Mouse (Mus musculus) left cerebral cortex, adult 8-10 months (tissue): Measurements from ENCODE around the gene Cryzl1. TPM values are rescaled to one million over a fixed set of nuclear protein-coding genes. Genes with fewer than 3 reads are reported as not detected.

Source experiments
- DNase-seq, 2 experiments: peaks; one replicate each; pipeline ENCODE4 v3.0.0; 2022; ENCODE audit warnings: low spot score in 2 of 2
- total RNA-seq, 4 experiments: library from RNA; stranded (reverse); gene quantifications; 2 replicates each; pipeline ENCODE4 v1.2.4; 2022

The Cryzl1 gene
- total RNA-seq, result 100 to 1,000 TPM; 104 to 116 (median 112) TPM

DNA sequence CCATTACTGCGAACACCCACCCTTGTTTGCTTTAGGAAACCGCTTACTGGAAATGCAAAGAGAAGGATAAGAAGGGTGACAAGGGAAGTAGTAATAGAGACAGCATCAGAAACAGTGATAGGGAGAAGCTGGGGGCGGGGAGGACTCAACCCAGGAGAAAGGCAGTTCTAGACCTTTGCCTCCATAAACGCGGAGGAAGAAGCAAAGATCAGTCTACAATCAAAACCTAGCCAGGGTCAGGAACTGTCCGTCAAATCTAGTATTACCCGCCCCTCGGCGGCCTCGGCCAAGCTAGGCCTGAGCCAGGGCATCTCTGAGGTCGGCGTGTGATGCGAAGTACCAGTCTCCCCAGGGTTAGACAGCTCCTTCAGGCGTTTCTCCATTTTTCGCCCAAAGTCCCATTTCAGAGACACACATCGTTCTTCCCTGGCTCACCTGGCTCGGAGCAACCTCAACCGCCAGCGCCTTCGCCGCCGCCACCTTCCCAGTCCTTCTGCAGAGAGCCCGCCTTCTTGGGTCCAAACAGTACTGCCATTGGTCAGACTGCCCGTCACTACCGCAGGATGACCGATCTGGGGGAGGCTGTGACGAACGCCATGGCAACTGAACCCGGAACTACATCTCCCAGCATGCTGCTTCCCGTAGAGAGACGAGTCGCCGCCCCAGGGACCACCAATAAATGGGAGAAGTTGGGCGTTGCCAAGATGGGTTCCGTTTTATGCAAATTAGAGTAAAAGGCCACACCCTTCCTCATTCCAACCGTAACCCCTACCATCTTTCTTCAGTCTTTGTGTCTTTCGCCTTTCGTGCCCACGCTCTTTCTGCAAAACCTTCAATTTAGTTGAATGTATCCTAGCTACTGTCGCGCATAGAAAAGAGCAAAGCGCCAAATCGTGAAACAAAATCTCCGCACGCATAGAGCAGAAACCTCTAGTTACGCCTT, at the start of gene Cryzl1:
Gene Cryzl1 (minus strand): TSS at position 853 of the 943 bp plus-strand sequence.
- peak; percentile 93 to 100 for DNase-seq

DNA sequence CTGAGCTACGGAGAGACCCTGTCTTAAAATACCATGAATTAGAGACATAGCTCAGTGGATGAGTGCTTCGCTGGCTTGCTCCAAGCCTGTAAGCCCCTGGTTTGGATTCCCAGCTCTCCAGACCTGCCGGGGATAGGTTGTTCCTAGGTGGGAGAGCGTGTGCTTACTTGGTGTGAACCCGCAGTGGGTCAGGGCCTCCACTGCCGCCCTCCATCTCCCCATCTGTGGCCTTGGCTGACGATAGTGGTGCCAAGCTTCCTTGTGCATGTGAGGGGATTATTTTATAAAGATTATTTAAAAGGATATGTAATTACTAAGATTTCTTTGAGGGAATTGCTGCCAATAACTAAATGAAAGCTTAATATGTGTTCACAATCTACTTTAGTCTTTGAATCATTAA, 43.8 kb upstream of the Cryzl1 start:
- DNase-seq, result no peak

DNA sequence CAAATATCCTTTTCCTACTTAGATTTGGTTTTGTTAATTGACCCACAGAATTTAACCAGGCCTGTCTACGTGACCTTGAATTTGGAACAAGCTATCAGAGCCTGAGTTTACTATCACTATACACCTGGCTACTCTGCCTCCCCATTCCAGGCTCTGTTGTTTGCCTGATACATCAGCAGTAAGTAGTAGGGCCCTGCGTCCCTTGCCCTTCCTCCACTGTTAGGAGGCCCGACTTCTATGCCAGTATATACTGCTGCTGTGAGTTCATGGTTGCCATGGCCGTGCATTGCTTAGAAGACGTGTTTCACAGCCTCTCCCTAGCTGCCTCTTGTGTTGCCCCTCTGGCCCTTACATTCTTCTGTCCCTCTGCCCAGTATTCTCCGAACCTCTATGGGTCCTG, 42.6 kb upstream of the Cryzl1 start:
- DNase-seq, result no peak

DNA sequence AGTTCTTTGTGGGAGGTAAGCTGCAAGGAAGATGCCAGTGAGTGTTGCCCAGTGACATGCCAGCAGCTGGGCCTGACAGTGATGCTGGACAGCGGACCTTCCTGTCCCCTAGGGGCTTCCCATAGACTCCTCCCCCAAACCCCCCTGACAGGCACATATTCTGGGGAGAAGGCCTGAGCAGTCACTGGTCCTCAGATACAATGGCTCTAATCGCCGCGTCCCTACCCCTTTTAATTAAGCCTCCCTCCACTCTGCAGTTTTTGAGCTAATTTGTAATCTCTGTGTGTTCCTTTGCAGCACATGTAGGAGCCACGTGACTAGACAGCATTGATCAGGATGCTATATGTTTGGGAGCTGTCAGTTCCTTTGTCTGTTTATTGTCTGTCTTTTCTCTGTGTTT, 41.9 kb upstream of the Cryzl1 start:
- no peak for DNase-seq

DNA sequence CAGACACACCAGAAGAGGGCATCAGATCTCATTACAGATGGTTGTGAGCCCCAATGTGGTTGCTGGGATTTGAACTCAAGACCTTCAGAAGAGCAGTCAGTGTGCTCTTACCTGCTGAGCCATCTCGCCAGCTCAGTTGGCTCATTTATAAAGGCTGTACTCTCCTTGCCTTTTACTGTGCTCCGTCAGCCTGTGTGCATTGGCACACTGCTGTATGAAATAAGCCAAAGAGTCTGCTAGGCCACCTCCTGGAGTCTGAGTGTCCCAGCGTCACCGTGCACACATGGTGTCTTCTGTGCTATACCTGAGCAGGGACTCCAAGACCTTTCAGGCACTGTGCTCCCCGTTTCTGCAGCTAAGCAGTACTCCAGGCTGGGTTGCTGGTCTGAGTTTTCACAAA, 41.1 kb upstream of the Cryzl1 start:
- no peak for DNase-seq

DNA sequence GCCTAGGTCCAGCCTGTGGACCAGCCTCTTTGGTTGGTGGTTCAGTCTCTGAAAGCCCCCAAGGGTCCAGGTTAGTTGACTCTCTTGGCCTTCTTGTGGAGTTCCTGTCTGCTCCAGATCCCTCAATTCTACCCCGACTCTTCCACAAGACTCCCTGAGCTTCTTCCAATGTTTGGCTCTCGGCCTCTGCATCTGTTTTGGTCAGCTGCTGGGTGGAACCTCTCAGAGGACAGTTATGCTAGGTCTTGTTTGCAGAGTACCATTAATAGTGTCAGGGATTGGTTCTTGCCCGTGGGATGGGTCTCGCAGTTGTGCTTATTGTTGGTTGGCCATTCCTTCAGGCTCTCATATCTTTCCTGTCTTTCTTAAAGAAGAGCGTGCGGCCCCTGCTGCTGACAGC, 39.8 kb upstream of the Cryzl1 start:
- no peak for DNase-seq

DNA sequence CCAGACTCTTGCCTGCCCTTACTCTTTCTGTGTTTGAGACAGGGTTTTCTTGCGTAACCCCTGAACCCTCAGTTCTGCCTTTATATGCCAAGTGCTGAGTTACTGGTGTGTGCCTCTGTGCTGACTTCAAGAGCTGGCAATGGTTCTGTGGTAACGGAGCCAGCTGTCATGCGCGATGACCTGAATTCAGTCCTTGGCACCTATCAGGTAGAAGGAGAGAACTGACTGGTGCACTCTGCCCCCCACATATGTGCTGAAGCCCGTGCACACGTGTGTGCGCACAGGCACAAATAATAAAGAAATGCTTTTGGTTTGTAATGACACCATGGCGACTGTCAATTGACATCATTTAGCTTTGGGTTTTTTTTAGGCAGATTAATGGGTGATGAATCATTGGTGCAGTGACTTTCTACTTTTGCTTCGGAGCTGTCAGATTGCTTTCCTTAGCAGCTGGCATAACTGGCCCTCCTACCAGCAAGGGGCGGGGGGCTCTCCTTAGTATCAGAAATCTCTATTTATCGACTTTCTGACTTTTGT, 38.5 kb upstream of the Cryzl1 start:
- DNase-seq, result peak in 1 of 2 experiments; percentile 19

DNA sequence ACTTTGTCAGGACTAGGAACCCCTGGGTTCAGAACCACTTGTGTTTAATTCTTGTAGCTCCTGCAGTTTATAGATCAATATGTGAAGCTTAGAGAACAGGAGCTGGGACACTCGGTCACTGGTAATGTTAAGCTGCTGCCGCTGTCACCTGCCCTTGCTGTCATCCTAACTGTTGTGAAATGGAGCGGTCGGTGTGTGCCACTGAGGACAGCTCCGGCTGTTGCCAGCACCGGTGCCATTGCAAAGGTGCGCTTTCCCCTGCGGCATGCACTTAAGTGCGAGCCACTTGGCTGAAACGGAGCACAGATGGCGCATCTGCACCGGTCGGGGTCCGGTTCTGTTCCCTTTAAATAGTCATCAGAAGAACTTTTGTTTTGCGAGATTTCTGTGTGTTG, 37.0 kb upstream of the Cryzl1 start:
- DNase-seq, result no peak

DNA sequence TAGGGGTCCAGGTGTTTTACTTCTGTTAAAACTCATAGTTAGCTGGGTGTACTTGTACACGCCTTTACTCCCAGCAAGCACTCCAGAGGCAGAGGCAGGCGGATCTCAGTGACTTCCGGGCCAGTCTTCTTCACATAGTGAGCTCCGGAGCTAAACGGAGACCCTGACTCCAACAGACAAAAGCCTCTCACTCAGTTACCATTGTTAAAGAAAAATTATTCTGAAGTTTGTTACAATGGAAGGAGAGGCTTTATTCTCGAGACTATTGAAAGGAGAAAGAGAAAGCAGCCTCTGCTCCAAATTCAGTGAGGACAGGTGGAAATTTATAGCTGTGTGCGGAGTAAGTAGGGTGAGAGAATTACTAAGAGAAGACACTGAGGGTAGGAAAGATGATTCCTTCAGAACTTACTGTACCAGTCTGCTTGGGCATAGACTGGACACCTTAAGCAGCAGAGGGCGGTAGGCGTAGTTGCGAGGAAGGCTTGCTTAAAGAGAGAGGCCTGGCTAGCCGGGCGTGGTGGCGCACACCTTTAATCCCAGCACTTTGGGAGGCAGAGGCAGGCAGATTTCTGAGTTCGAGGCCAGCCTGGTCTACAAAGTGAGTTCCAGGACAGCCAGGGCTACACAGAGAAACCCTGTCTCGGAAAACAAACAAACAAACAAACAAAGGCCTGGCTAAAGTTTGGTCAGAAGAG, 36.5 kb upstream of the Cryzl1 start:
- DNase-seq, result no peak

DNA sequence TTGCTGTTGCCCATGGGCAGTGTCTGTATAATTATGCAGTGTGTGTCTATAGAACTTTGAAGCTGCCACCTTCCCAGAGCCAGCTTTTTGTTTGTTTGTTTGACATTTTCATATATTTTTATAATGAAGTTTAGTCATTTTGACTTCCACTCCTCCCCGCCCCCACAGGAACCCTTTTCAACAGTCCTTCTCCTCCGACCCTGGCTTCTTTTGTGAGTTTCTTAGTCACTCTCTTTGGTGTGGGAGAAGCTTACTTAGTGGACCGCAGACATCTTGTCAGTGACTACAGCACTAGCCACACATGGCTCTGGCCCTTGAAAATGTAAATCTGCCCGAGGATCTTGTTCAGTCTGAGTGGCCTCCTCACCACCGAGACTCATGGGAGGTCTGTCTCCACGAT, 35.6 kb upstream of the Cryzl1 start:
- no peak for DNase-seq

DNA sequence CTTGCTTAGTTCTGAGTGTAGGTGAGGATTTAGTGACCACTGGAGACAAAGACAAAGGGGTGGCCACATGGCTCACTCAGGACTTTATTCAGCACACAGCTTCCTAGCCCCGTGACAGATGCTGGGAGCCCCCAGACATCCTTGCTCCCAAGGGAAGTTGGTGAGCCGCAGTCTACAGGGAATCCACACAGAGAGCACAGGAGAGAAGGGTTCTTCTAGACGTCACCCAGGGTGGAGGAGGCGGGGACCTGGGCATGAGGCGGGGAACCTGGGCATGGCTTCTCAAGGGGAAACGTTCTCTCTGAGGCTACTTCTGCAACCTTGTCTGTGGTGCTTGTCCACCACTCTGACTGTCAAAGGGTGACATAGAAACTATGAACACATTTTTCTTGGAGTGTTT, 35.2 kb upstream of the Cryzl1 start:
- DNase-seq, result no peak

DNA sequence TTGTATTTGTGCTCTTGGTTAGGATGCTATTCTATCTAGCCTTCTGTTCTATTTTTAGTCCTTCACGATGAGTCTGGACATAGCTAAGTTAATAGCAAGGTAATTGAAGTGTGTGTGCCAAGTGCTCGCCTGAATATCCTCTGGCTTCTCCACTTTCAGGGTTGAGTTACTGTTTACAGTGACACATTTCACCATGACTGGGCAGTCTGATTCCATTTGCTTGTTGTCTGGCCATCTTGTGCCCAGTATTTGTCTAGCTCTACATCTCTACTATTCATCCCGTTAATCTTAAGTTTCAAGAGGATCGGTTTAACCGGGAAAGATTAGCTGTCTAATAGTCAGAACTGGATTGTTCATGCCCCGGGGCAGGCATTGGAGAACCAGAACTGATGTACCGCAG, 33.7 kb upstream of the Cryzl1 start:
- no peak for DNase-seq

DNA sequence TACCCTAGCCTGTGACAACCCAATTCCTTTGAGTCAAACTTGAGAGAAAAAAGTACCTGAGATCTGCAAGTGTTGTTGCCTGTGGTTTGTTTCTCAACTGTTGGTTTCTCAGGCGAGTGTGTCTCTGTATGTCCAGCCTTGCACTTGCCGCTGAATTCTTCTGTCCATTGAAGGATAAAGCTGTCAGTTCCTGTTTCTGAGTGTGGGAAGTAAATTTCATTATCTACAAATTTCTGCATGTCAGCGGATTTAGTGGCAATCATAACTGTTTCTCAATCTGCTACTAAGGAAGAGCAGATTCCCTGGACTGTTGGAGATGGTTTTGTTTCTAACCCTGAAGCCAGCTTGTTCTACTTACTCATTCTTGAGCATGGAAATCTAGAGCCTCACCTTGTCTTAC, 33.0 kb upstream of the Cryzl1 start:
- DNase-seq, result no peak

DNA sequence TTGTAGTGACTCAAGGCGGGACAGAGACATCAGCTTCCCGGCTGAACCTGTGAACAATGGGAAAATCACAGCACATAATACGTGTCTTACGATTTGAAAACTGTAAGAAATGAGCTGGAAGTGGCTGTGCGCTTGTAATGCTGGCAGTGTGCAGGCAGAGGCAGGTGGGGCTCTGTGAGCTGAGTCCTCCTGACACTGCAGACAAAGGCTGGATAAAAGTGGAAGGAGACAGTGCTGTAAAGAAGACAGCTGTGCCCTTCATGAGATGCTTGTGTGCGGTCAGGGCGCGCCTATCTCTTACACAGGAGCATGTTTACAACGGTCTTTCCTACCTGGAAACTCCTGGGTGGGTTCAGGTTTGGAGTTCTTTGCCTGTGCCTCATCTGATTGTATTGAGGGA, 32.4 kb upstream of the Cryzl1 start:
- DNase-seq, result no peak

DNA sequence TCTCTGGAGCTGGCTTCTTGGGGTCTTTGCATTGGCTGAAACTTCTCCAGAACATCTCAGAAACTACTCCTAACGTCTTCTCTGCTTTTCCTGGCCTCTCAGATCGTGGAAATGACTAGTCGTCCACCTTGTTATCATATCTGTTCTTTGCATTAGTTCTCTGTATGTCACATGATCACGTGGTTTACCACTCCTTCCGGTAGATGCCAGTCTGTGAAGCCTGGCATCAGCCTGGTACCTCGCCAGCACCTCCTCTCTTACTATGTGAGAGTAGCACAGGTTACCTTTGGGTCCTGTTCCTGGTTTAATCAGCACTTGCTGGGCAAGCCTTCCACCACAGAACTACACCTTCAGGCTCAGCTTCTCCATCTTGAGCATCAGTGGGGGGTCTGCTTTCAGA, 26.2 kb upstream of the Cryzl1 start:
- DNase-seq, result no peak

DNA sequence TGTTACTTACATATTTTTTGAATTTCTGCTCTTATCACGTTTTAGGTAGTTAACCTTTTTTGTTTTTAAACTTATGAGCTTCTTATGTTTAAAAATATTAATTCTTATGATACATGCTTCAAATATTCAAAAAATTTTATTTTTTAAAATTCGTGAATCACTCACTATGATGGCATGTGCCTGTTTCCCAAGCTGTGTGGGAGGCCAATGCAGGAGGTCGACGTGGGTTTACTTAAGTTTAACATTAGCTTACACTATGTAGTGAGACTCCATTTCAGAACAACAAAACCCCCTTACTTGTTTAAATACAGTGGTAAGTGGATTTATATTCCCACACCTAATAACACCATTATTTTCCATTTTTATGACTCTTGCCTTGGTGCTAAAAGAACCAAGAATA, 24.8 kb upstream of the Cryzl1 start:
- DNase-seq, result no peak

DNA sequence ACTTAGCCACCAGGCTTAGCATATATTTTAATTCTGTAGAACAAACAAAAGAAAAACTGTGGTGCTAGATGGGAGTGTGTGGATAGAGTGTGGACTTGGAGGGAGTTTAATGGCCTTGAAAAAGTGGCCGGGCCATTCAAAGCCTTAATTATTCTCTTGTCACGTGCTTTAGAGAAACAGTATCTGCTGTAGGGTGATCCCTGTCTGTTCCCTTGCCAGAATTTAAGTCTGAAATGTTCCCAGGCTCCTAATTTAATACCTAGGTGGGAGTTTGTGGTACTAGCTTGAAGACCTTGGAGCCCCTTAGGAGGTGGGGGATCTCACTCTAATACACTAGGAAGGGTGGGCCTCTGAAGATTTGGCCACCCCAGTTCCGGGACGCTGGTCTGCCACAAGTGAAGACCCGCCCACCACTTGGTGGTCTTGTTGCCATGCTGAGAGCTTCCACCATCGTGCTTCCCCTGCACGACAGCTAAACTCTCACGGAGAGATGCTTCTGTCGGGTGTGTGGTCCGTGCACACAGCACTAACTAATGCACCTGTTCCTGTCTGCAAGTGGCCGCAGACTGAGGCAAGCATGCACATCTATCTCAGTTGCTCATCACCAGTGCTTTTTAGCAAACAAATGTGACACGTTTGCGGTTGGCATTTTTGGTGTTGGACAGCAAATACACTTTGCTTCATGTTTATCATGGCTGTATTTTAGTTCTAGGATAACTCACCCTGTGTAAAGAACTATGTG, 23.0 kb upstream of the Cryzl1 start:
- no peak for DNase-seq

DNA sequence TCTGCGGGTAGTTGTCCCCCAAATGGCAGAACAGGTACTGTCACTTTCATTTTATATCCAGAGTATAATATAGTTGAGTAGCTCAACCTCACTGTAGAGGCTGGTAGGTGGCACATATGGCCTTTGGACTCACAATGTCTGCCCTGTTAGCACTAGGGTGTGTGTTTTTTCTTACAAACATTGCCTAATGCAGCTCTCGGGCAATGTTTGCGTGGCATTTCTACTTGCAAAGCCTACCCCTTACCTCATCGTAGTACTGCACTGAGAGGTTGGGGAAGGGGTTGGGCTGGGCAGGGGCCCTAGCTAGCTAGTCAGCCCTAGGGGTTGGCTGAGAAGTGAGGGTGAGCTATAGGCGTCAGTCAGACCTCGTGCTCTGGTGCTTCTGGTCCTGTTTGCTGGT, 18.8 kb upstream of the Cryzl1 start:
- no peak for DNase-seq

DNA sequence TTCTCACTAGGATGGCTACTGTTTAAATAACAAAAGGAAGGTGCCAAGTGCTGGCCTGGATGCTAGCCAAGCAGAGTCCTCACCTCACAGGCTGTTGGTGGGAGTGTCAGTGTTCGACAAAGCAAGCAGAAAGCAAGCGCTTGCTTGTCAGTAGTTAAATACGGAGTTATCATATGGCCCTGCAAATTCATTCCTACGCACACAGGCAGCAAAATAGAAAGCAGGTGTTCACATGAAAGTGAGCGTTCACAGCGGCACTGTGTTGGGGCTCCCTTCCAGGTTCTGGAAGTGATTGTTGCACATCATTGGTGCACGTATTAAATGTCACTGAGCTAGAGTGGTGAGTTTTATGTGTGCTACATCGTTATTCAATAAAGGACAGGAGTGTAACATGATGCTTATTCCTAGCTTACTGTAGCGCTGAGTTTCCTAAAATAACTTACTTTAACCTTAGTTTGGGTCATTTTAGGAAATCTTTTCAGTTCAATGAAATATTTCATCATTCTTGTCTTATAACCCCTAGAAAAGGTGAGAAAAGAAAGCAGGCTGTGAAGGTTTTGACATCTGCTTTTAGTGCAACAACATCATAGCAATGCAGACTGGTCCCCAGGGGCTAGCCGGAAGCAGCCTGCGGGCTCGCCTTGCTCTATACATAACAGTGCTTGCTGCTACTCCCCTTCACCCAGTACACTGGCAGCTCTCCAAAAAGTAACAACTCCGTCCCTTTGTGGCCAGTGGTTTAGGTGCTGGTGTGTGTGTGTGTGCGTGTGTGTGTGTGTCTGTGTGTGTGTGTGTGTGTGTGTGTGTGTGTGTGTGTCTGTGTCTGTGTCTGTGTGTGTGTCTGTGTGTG, 17.6 kb upstream of the Cryzl1 start:
- peak in 1 of 2 experiments; percentile 80 for DNase-seq

DNA sequence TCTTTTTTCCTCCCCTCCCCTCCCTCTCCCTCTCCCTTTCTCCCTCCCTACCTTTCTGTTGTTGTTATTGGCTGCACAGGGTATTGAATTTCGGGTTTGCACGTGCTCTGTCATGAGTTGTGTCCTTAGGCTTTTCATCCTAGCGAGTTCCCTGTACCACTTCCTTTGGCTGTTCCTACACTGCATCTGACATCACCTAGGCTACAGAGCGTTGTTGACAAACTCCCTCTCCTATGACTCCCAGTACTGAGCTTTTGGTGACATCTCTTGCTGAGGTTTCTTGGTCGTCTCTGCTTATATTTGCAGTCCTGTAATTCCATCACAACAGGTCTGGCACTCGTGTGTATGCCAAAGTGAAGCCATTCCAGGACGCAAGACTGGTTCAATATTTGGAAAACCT, 14.3 kb upstream of the Cryzl1 start:
- DNase-seq, result no peak

DNA sequence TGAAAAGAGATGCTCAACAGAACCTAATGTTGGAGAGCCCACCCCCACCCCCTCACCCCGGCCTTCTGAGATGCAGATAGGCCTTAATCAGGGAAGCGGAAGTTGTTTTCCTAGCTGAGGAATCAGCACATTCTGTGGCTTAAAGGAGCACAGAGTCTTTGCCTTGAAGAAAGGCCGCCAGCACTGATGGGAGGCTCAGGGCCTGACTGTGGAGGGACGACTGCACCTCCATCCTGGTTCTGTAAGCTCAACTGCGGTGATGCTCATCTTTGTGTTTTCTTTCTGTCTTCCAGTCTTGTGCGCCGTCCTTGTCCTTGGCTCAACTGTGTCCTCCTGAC, 12.1 kb upstream of the Cryzl1 start:
- no peak for DNase-seq
